Mouse (Mus musculus): ENCODE results near the gene Gzme. TPM values are rescaled to one million over a fixed set of nuclear protein-coding genes. Genes with fewer than 3 reads are reported as not detected.

The Gzme gene
- polyA plus RNA-seq (2012; rRNA removed) = not detected in 2 replicates

DNA sequence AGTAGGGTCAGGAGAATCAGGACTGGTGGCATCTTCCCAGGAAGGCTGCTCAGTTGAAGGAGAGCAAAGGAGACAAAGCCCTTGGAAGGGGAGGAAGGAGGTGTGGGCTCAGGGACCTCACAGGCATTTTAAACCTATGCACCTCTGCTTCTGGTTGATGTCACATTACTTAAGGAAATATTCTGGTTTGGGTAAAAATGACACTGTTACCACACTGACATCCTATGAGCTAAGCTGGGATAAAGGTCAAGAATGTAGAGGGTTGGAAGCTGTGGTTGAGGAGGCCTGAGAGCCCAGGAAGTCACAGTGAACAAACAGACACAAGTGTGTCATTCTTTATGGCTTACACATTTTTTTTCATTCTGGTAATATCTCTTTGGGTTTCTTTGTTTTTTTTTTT lies at the start of gene Gzme:
Gzme (minus strand) TSS at position 101 of the 400 bp plus-strand sequence.

DNA sequence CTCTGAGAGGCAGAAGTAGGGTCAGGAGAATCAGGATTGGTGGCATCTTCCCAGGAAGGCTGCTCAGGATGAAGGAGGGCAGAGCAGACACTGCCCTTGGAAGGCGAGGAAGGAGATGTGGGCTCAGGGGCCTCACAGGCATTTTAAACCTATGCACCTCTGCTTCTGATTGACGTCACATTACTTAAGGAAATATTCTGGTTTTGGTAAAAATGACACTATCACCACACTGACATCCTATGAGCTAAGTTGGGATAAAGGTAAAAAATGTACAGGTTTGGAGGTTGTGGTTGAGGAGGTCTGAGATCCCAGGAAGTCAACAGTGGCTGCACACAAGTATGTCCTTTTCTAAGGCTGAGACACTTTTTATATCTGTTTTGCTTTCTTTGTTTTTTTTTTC lies 39.1 kb upstream of the Gzme start, which contains the start of gene Gzmg:
Gzmg (minus strand) TSS at position 101 of the 400 bp plus-strand sequence.

DNA sequence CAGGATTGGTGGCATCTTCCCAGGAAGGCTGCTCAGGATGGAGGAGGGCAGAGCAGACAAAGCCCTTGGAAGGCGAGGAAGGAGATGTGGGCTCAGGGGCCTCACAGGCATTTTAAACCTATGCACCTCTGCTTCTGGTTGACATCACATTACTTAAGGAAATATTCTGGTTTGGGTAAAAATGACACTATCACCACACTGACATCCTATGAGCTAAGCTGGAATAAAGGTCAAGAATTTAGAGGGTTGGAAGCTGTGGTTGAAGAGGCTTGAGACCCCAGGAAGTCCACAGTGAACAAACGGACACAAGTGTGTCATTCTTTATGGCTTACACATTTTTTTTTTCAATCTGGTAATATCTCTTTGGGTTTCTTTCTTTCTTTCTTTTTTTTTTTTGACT lies 12.1 kb upstream of the Gzme start, which contains the start of gene Gzmd:
Gzmd (minus strand) TSS at position 101 of the 400 bp plus-strand sequence.

DNA sequence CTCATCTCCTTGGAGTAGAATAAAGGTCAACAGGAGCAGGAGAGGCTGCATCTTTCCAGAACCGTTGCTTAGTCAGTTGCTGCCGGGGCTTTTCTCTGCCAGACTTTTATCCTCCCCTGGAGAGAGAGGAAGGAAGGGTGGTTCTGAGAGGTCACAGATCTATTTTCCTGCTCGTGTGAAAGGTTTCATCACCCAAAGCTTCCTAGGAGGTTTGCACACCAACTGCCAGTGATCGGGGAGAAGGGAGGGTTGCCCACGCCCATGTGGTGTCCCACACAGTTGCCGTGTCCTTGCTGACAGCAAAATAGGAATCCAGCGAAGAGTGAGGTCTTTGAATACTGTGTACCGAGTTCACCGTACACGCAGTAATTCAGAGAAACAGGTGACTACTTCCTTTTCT lies 18.0 kb downstream of the Gzme start, which contains the start of gene Ctsg:
Ctsg (minus strand) TSS at position 189 of the 400 bp plus-strand sequence.

DNA sequence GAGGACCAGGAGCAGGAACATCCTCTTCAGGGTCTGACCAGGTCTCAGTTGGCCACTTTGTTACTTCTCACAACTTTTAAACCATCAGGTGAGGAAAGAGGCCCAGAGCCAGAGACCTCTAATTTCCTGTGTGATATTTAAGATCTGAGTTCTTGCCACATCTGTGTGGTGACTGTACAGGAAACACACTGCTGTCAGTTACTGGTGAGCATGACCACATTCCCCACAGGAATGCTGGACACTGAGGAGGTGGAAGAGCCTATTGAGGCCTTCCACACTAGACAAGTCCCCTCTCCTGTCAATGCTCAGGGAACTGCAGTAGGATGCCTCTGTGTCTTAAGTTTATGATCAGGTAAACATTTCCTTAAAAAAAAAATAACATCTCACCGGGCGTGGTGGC lies 35.3 kb downstream of the Gzme start, which contains the start of gene Mcpt8:
Mcpt8 (minus strand) TSS at position 107 of the 400 bp plus-strand sequence.

Other genes starting within 250 kb of the Gzme start
- gene Cbln3, start 236.2 kb downstream of the Gzme start, polyA plus RNA-seq (2012; rRNA removed) = 0.63 and 0.67 TPM in 2 replicates
- 21.0 and 21.5 TPM in 2 replicates for gene Khnyn, start 235.7 kb downstream of the Gzme start, polyA plus RNA-seq (2012; rRNA removed)
- 44.7 and 46.6 TPM in 2 replicates for gene Sdr39u1, start 220.3 kb downstream of the Gzme start, polyA plus RNA-seq (2012; rRNA removed)
- gene Cma1, start 175.9 kb downstream of the Gzme start, polyA plus RNA-seq (2012; rRNA removed) = 2.2 and 2.7 TPM in 2 replicates
- not detected in 2 replicates for gene Cma2, start 169.6 kb downstream of the Gzme start, polyA plus RNA-seq (2012; rRNA removed)
- gene Mcpt1, start 102.7 kb downstream of the Gzme start, polyA plus RNA-seq (2012; rRNA removed) = not detected in 2 replicates
- gene Mcpt9, start 90.1 kb downstream of the Gzme start, polyA plus RNA-seq (2012; rRNA removed) = not detected in 2 replicates
- gene Mcpt2, start 78.6 kb downstream of the Gzme start, polyA plus RNA-seq (2012; rRNA removed) = not detected in 2 replicates
- gene Mcpt4, start 58.3 kb downstream of the Gzme start, polyA plus RNA-seq (2012; rRNA removed) = 1.9 and 2.0 TPM in 2 replicates
- not detected in 2 replicates for gene Mcpt8, start 35.4 kb downstream of the Gzme start, polyA plus RNA-seq (2012; rRNA removed)
- gene Ctsg, start 18.1 kb downstream of the Gzme start, polyA plus RNA-seq (2012; rRNA removed) = not detected in 2 replicates
- gene Gzmd, start 12.0 kb upstream of the Gzme start, polyA plus RNA-seq (2012; rRNA removed) = not detected in 2 replicates
- gene Gzmg, start 39.0 kb upstream of the Gzme start, polyA plus RNA-seq (2012; rRNA removed) = not detected in 2 replicates
- gene Gzmn, start 54.0 kb upstream of the Gzme start, polyA plus RNA-seq (2012; rRNA removed) = not detected in 2 replicates
- gene Gzmf, start 90.8 kb upstream of the Gzme start, polyA plus RNA-seq (2012; rRNA removed) = not detected in 2 replicates
- not detected in 2 replicates for gene Gzmc, start 114.0 kb upstream of the Gzme start, polyA plus RNA-seq (2012; rRNA removed)
- gene Gzmb, start 141.6 kb upstream of the Gzme start, polyA plus RNA-seq (2012; rRNA removed) = 0.32 and 0.43 TPM in 2 replicates
- gene Atp12a, start 244.4 kb upstream of the Gzme start, polyA plus RNA-seq (2012; rRNA removed) = 0.21 and 0.31 TPM in 2 replicates